Mouse (Mus musculus) adrenal gland, postnatal 14 days (tissue): Measurements from ENCODE around the gene Csnk1e. TPM values are rescaled to one million over a fixed set of nuclear protein-coding genes. Genes with fewer than 3 reads are reported as not detected.

Experiments
- DNase-seq: peaks from one replicate; pipeline ENCODE4 v3.0.0; 2021; ENCODE audit warnings: mixed read lengths
- total RNA-seq: library from RNA; stranded (reverse); gene quantifications from 2 replicates; pipeline ENCODE4 v1.2.3, GENCODE M21; 2021

Csnk1e gene
- total RNA-seq, 1 experiment from 2014 or later = 66.7 TPM

DNA sequence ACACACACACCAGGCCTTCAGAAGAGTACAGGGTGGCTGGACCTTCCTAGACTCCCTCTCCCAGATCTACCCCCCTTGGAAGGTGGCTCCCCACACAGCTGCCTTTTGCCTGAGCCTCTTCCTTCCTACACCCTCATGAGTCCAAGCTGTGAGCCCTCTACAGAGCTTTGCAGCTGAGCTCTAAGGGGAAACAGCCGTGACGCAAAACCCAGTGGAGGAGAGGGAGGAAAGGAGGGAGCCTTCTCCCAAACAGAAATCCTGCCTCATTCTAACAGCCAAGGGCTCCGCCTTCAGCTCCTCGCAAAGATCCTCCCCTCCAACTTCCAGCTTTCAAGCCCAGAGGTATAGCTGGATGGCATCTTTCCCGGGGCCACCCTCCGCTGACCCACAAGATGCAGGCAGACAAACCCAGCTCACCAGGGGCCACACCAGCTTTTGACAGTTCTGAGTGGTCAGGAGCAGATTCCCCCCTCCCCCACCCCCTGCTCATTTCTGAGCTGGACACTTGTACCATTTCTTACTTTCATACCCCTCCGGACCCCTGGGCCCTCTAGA is 11.4 kb downstream of the Csnk1e start:
- DNase-seq = no peak

DNA sequence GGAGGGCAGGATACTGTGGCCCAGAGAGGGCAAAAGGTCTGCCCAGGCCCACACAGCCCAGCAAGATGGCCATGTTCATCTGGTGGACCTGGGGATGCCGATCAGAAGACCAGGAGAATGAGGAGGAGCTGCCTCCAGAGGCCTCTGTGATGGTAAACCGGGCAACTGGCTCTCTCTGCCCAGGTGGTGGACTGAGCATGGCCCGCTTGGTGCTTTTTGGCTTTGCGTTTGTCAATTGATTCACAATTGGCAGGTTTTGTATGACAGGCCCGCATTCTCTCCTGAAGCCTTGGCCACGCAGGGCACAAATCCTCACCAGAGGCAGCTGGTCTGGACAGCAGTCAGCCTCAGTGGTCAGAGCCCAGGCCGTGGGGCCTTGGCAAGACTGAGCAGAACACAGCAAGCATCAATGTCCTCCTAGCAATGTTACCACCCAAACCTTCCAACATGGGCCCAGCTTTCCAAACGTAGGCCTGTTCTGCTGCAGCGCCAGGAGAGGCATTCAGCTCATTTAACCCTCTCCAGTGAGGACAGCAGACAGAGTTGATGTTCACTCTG is 12.3 kb downstream of the Csnk1e start:
- no peak for DNase-seq

GRCm38 (mm10) chr15:79442257-79442611 is 13.1 kb downstream of the Csnk1e start:
- no peak for DNase-seq

DNA sequence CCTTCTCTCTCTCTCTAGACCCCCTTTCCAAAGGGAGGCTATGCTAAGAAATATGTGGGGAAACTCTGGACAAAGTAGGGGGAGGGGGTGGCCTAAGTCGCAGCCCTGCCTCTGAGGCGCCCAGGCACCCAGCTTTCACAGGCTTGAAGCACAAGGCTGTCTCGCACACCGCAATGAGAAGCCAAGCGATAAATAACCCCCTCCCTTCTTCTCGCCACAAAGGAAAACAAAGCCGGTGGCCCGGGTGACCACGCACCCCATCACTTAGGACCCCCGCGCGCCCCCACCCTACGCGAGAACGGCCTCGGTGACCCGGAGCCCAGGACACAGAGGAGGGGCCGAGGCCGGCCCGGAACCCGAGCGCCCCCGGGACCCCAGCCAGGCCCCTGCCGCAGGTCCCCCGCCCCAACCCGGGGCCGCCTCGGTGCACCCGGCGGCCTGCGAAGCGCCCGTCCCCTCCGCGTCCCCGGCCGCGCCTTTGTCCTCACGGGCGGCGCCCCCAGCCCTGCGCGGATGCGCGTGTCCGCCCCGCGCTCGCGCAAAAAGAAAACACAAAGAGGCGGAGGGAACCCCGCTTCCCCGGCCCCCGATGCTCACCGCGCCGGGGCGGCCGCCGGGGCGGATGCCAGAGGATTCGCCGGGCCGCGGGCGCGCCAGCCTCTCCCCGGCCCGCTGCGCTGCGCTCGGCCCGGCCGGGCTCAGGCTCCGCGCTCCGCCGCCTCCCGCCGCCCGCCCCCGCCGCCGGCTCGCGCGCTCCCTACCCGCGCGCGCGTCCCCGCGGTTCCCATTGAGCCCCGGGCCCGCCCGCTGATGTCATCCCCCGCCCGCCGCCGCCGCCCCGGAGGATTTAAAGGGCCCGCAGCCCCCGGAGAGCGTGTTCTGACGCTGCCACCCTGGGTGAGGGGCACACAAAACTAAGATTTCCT is 13.8 kb downstream of the Csnk1e start:
- DNase-seq = peak; percentile 92

- peak; percentile 67 for DNase-seq
Observed at GRCm38 (mm10) chr15:79440651-79441330, 14.6 kb downstream of the Csnk1e start.

DNA sequence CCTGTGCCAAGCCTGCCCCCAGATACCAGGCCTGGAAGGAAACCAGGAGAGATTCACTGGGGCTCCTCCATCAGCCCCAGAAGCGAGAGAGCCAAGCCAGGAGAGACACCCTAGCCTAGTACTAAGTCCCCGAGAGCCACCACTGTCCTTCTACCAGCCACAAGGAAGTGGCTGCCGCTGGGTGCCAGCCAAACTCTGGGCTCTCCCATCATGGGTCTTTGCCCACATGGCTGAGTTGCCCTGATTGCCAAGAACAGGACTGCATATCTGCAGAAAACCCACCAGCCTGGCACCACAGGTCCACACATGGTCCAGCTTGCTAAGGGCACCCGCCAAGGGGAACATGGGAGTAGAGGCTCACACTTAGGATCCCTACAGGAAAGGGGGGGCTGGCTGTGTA is 15.1 kb downstream of the Csnk1e start:
- peak; percentile 83 for DNase-seq

GRCm38 (mm10) chr15:79439386-79439785 is 16.0 kb downstream of the Csnk1e start:
- no peak for DNase-seq

DNA sequence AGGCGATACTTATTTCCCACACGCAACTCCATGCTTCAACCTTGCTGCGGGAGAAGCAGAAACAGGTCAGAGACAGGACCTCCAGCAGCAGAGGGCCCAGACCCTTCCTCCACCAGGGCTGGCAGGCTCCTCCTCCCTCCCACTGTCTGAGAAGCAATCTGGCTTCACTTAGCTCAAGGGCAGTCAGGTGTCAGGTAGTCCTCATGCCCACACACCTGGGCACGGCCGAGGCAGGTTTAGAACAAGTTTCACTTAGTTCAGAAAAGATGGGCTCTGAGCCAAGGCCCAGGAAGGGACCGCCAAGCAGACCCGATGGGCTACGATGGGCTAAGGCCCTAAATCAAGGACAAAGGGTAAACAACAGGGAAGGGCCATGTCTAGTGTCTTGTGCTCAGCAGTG is 16.6 kb downstream of the Csnk1e start:
- DNase-seq = no peak

- peak; percentile 64 for DNase-seq
Observed at GRCm38 (mm10) chr15:79438209-79438810, 17.1 kb downstream of the Csnk1e start.

DNA sequence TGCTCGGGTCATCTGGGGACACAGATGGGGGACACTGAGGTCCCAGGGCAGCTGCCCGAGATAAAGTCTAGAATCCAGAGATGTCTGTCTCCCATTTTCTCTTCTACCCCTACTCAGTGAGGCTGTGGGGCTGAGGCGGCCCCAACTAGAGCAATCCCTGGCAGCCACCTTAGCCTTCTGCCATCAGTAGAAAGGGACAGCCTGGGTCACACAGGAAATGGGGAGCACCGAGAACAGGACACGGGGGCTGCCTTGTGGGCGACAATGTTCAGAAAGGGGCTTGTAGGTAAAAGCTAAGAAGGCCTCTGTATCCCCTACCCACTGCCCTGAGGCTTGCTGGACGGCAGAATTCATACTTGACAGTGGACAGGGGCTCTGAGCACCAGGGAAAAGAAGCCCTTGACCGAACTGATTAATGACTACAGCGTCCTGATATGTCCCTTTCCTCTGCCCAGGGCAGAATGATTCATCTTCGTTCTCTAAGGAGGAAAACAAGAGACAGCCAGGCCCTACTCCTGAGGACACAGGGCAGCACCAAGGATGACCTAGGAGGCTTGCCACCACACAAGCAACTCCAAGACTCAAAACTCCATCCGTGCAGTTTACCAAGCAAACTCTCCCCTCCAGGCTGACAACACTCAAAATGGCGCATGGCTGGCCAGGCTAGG is 17.7 kb downstream of the Csnk1e start:
- DNase-seq = peak; percentile 56

DNA sequence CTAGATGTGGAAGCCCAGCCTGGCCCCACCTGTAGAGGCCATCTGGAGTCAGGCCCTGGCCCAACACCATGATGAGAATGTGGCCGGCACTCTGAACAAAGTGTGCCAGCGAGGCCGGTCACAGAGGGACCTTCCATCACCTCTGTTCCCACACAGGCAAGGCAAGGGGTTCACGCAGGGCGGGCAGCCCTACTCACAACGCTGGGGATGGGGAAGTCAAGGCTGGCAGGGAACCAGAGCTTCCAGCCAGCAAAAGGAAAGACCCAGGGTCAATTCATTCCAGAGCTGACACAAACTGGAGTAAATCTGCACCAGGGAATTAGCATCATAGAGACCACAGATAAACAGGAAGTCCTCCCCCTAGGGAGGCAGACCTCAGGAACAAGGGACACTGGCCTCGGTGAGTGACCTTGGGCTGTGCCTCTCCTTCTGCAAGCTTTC is 18.9 kb downstream of the Csnk1e start:
- peak; percentile 65 for DNase-seq

GRCm38 (mm10) chr15:79435191-79435671 is 20.1 kb downstream of the Csnk1e start:
- peak; percentile 82 for DNase-seq

DNA sequence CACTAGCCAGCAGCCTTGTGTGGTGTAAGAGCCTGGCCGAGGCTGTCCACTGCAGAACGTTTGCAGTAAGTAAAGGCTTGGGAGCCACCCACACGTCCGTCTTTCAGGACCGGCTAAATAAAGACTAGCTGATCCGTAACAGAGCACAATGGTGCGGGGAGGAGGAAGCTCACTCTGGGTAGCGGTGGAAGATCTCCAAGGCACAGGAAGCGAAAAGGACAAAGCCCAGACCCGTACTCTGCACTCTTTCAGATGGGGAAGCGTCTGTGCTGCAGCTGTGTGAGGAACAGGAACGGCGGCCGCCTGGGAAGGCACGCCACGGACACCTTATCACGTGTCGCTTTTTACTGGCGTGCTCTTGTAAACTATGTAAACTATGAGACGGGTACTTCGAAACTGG is 22.5 kb downstream of the Csnk1e start:
- DNase-seq = no peak

DNA sequence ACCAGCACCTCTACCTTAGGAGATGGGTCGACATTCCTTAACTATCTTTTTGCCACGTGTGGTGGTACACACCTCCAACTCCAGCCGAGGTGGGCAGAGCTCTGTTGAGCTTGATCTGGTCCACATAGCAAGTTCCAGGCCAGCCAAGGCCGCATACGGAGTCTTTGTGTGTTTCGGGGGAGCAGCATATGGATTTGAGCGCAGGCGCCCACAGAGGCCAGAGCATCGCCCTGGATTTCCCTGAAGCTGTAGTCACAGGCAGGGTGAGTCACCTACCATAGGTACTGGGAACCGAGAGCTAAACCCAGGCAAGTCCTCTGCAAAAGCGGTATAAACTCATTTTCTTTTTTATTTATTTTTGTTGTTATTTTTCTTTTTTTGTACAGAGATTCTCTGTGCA is 23.0 kb downstream of the Csnk1e start:
- DNase-seq = no peak

GRCm38 (mm10) chr15:79431925-79432324 is 23.4 kb downstream of the Csnk1e start:
- no peak for DNase-seq

- no peak for DNase-seq
Observed at GRCm38 (mm10) chr15:79430461-79431000, 24.8 kb downstream of the Csnk1e start.

DNA sequence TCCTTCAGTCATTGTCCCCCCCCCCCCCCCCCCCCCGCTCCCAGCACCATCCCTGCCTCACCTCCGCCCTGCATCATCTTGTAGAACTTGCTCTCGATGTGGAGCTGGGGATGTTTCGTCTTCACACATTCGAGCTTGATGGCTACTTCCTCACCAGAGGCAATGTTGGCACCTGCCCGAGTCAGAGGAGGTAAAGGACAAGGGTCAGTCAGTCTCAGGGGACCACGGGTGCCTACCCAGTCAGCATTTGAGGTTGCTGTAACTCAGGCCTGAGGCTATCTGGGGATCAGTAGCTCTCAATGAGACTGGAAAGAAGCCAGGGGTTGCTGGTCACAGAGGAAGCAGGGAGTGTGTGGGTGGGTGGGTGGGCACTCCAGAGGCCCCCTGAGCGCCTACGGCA is 25.4 kb downstream of the Csnk1e start:
- DNase-seq = peak; percentile 44

GRCm38 (mm10) chr15:79429527-79429926 is 25.8 kb downstream of the Csnk1e start:
- DNase-seq = no peak

GRCm38 (mm10) chr15:79428616-79429015 is 26.8 kb downstream of the Csnk1e start:
- DNase-seq = no peak

GRCm38 (mm10) chr15:79427516-79427915 is 27.9 kb downstream of the Csnk1e start:
- no peak for DNase-seq

- DNase-seq = no peak
Observed at GRCm38 (mm10) chr15:79425516-79425915, 29.9 kb downstream of the Csnk1e start.
